In the genomic region with DNA sequence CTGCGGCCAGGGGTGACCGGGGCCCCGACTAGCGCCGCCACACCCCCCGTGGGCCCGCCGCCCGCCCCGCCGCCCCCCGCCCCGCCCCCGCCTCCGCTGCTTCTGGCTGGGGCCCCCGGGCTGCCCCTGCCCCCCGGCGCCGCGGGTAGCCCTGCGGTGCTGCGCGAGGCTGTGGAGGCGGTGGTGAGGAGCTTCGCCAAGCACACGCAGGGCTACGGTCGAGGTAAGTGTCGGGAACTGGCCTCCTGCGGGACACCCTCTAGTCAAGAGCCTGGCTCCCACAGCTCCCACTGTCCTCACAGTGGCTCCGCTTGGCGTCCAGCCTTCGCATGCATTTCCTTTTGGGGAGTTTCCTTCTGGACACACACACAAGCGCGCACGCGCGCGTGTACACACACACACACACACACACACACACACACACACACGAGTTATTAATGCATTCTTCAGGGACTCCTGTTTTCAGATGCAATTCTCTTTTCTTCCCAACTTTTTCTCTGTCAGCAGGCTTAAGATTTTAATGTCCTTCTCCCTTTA, we compare ENCODE assay signal across 8 mouse cellular contexts. TPM values are rescaled to one million over a fixed set of nuclear protein-coding genes. Genes with fewer than 3 reads are reported as not detected.
A peak's percentile ranks its signal among the peaks of the same experiment; 100 is the strongest.
DNase-seq lines count a peak whose midpoint lies in the region; ATAC-seq and TF ChIP-seq lines count a peak whose summit lies in the region.
"Had no signal": no experiment of that assay in that cellular context is flagged by ENCODE, and none has a peak within 500 bp of the region (broad histone marks: within the 10 kb centered on the region; RNA-seq: fewer than 3 reads in every experiment).

No protein-coding gene starts in this region.

- DNase-seq in NIH3T3 (ENCODE audit: low read depth), result peak; percentile 93
- peak; percentile 88 for DNase-seq in brain, embryonic 14.5 days (ENCODE audit: low read depth)
- DNase-seq in forebrain, postnatal 0 days, result peak; percentile 82
- peak; percentile 74 for DNase-seq in hindbrain, embryonic 11.5 days (ENCODE audit: low spot score)
- DNase-seq in layer of hippocampus, postnatal 36 days, result peak; percentile 61 to 63

- H3K27me3 ChIP-seq in forebrain, postnatal 0 days (ENCODE audit: insufficient read depth, low read length), result no peaks in the 10 kb centered on the region
- peaks cover 9% of the 10 kb centered on the region; the same call in 1 of the 2 replicates for H3K27me3 ChIP-seq in hindbrain, embryonic 11.5 days (ENCODE audit: control insufficient read depth, insufficient read depth, low read length)
- no peaks in the 10 kb centered on the region for H3K27me3 ChIP-seq in stomach, embryonic 14.5 days (ENCODE audit: control insufficient read depth, insufficient read depth, low read length)

- peak overlapping the region; percentile 81 for H3K9ac ChIP-seq in forebrain, postnatal 0 days
- H3K9ac ChIP-seq in hindbrain, embryonic 11.5 days (ENCODE audit: low read depth, low read length), result peak overlapping the region; percentile 78
- H3K9ac ChIP-seq in stomach, embryonic 14.5 days (replicated peaks; ENCODE audit: low read depth, low read length), result peak overlapping the region; percentile 88

- peak; percentile 24; the same call in 1 of the 2 replicates for TF ChIP-seq POLR2A in brain, embryonic 14.5 days (IDR thresholded peaks at IDR 0.05; ENCODE audit: borderline replicate concordance, extremely low read depth, insufficient read depth, insufficient read length, poor library complexity, severe bottlenecking)

- peaks cover 29% of the 10 kb centered on the region for H3K4me1 ChIP-seq in forebrain, postnatal 0 days (ENCODE audit: insufficient read depth)
- peaks cover 18% of the 10 kb centered on the region for H3K4me1 ChIP-seq in hindbrain, embryonic 11.5 days (replicated peaks; ENCODE audit: control insufficient read depth, insufficient read depth, low read length)
- H3K4me1 ChIP-seq in stomach, embryonic 14.5 days (ENCODE audit: control insufficient read depth, insufficient read depth, low read length), result peaks cover 32% of the 10 kb centered on the region; the same call in 1 of the 2 replicates

- H3K79me2 ChIP-seq in macrophage (ENCODE audit: inconsistent target), result no peaks in the 10 kb centered on the region

- H3K4me3 ChIP-seq in forebrain, postnatal 0 days (ENCODE audit: low read depth, low read length), result peak overlapping the region; percentile 81
- H3K4me3 ChIP-seq in hindbrain, embryonic 11.5 days (ENCODE audit: low read depth, low read length), result peak overlapping the region; percentile 87
- H3K4me3 ChIP-seq in macrophage (ENCODE audit: inconsistent target), result peak overlapping the region; percentile 30
- H3K4me3 ChIP-seq in stomach, embryonic 14.5 days (ENCODE audit: low read depth, low read length), result peak overlapping the region; percentile 54

- ATAC-seq in forebrain, postnatal 0 days, result peak; percentile 34
- ATAC-seq in hindbrain, embryonic 11.5 days (ENCODE audit: low FRiP score), result peak; percentile 66
- ATAC-seq in stomach, embryonic 14.5 days (ENCODE audit: insufficient number of reproducible peaks, insufficient read depth, low FRiP score, low read depth), result peak; percentile 60

- H3K27ac ChIP-seq in forebrain, postnatal 0 days (ENCODE audit: low read depth, low read length), result peak overlapping the region; percentile 92
- peak overlapping the region; percentile 97 for H3K27ac ChIP-seq in hindbrain, embryonic 11.5 days (ENCODE audit: low read depth, low read length)
- H3K27ac ChIP-seq in macrophage, result no peak overlapping the region
- peak overlapping the region; percentile 96 for H3K27ac ChIP-seq in stomach, embryonic 14.5 days (ENCODE audit: low read length)

- peak overlapping the region; percentile 70 for H3K4me2 ChIP-seq in forebrain, postnatal 0 days (ENCODE audit: low read depth)
- H3K4me2 ChIP-seq in hindbrain, embryonic 11.5 days (replicated peaks; ENCODE audit: low read depth, low read length), result peak overlapping the region; percentile 61
- peak overlapping the region; percentile 60 for H3K4me2 ChIP-seq in stomach, embryonic 14.5 days (replicated peaks; ENCODE audit: low read depth, low read length)

- peaks cover 3% of the 10 kb centered on the region; the same call in 1 of the 2 replicates for H3K36me3 ChIP-seq in forebrain, postnatal 0 days (ENCODE audit: insufficient read depth)
- no peaks in the 10 kb centered on the region for H3K36me3 ChIP-seq in hindbrain, embryonic 11.5 days (ENCODE audit: control insufficient read depth, insufficient read depth, low read length)
- H3K36me3 ChIP-seq in macrophage (ENCODE audit: inconsistent target), result no peaks in the 10 kb centered on the region
- H3K36me3 ChIP-seq in stomach, embryonic 14.5 days (ENCODE audit: control insufficient read depth, insufficient read depth, low read length), result no peaks in the 10 kb centered on the region; the same call in 1 of the 2 replicates

- WGBS in forebrain, postnatal 0 days, result 1% methylated on average over 28 of the region's 40 CpGs
- WGBS in hindbrain, embryonic 11.5 days, result under 1% methylated on average over 28 of the region's 40 CpGs
- WGBS in macrophage (ENCODE audit: missing documents), result 2% methylated on average over 18 of the region's 40 CpGs
- WGBS in stomach, embryonic 14.5 days, result 2% methylated on average over 31 of the region's 40 CpGs

- no peaks in the 10 kb centered on the region for H3K9me3 ChIP-seq in forebrain, postnatal 0 days (ENCODE audit: low read length)
- no peaks in the 10 kb centered on the region for H3K9me3 ChIP-seq in hindbrain, embryonic 11.5 days (ENCODE audit: control insufficient read depth, low read length)
- H3K9me3 ChIP-seq in stomach, embryonic 14.5 days (ENCODE audit: control insufficient read depth, low read depth, low read length), result no peaks in the 10 kb centered on the region

- no peak for TF ChIP-seq CTCF in brain, embryonic 14.5 days (IDR thresholded peaks at IDR 0.05; ENCODE audit: borderline replicate concordance, extremely low read depth, insufficient read depth, insufficient read length)
- TF ChIP-seq CTCF in forebrain, postnatal 0 days (IDR thresholded peaks at IDR 0.05; ENCODE audit: low read depth), result no peak

RNA-seq across cellular contexts. Expression of a gene that starts 0.4 kb away (rescaled TPM):
- polyA plus RNA-seq in brain, embryonic 14.5 days (2012; rRNA removed), result 86.8 and 88.9 TPM in 2 replicates
- total RNA-seq in forebrain, postnatal 0 days (2014; rRNA removed), result 53.5 and 59.9 TPM in 2 replicates
- polyA plus RNA-seq in forebrain, postnatal 0 days (2015; fragmentation: Nextera tagmentation; extraction: Ambion mirVana), result 3.5 and 3.7 TPM in 2 replicates
- polyA plus RNA-seq in hindbrain, embryonic 11.5 days (2014; fragmentation: Nextera tagmentation; extraction: Ambion mirVana), result 7.1 and 7.8 TPM in 2 replicates
- total RNA-seq in layer of hippocampus, postnatal 36 days (2021), result 10 to 100 TPM; 29.9 to 30.5 TPM
- 10 to 100 TPM in 3 of 26 experiments, 1 to 10 TPM in 21, under 1 TPM in 2; 0.50 to 15.7 (median 3.9) TPM for total RNA-seq in macrophage (2018; cell fraction: chromatin; rRNA removed)
- 10 to 100 TPM in 7 of 26 experiments, 1 to 10 TPM in 19; 4.2 to 11.2 (median 7.2) TPM for total RNA-seq in macrophage (2018; cell fraction: cytosol; rRNA removed)
- total RNA-seq in macrophage (2018; cell fraction: nucleus; rRNA removed), result 10 to 100 TPM in 2 of 26 experiments, 1 to 10 TPM in 24; 2.0 to 12.9 (median 4.6) TPM
- polyA plus RNA-seq in macrophage (2018), result 7.5 to 9.5 TPM (median 8.3 TPM) in 3 replicates
- polyA plus RNA-seq in stomach, embryonic 14.5 days (2014; fragmentation: Nextera tagmentation; extraction: Ambion mirVana), result 10.6 TPM in 2 replicates

RNA-seq across cellular contexts. Expression of a gene that starts 4.9 kb away (rescaled TPM):
- 9.5 and 12.4 TPM in 2 replicates for polyA plus RNA-seq in brain, embryonic 14.5 days (2012; rRNA removed)
- 17.7 and 19.3 TPM in 2 replicates for total RNA-seq in forebrain, postnatal 0 days (2014; rRNA removed)
- polyA plus RNA-seq in forebrain, postnatal 0 days (2015; fragmentation: Nextera tagmentation; extraction: Ambion mirVana), result 17.6 and 19.2 TPM in 2 replicates
- polyA plus RNA-seq in hindbrain, embryonic 11.5 days (2014; fragmentation: Nextera tagmentation; extraction: Ambion mirVana), result 2.0 and 2.4 TPM in 2 replicates
- 10 to 100 TPM; 49.9 to 51.5 TPM for total RNA-seq in layer of hippocampus, postnatal 36 days (2021)
- total RNA-seq in macrophage (2018; cell fraction: chromatin; rRNA removed), result under 1 TPM in 1 of 26 experiments, not detected in 25; 0.32 TPM
- total RNA-seq in macrophage (2018; cell fraction: cytosol; rRNA removed), result under 1 TPM in 10 of 26 experiments, not detected in 16; 0.03 to 0.22 (median 0.09) TPM
- total RNA-seq in macrophage (2018; cell fraction: nucleus; rRNA removed), result under 1 TPM in 2 of 26 experiments, not detected in 24; 0.29 to 0.31 TPM
- 0.07 to 0.15 TPM in 2 of 3 replicates, not detected in the other for polyA plus RNA-seq in macrophage (2018)
- polyA plus RNA-seq in stomach, embryonic 14.5 days (2014; fragmentation: Nextera tagmentation; extraction: Ambion mirVana), result 2.9 and 3.4 TPM in 2 replicates

RNA-seq across cellular contexts. Expression of a gene that starts 7.3 kb away (rescaled TPM):
- polyA plus RNA-seq in brain, embryonic 14.5 days (2012; rRNA removed), result 30.1 and 39.1 TPM in 2 replicates
- 25.7 and 31.8 TPM in 2 replicates for total RNA-seq in forebrain, postnatal 0 days (2014; rRNA removed)
- polyA plus RNA-seq in forebrain, postnatal 0 days (2015; fragmentation: Nextera tagmentation; extraction: Ambion mirVana), result 27.8 and 35.9 TPM in 2 replicates
- 15.4 and 16.6 TPM in 2 replicates for polyA plus RNA-seq in hindbrain, embryonic 11.5 days (2014; fragmentation: Nextera tagmentation; extraction: Ambion mirVana)
- total RNA-seq in layer of hippocampus, postnatal 36 days (2021), result 10 to 100 TPM; 32.4 to 34.2 TPM
- 100 to 1,000 TPM in 4 of 26 experiments, 10 to 100 TPM in 22; 12.2 to 172 (median 71.1) TPM for total RNA-seq in macrophage (2018; cell fraction: chromatin; rRNA removed)
- 10 to 100 TPM; 19.2 to 53.8 (median 30.2) TPM for total RNA-seq in macrophage (2018; cell fraction: cytosol; rRNA removed)
- 10 to 100 TPM; 16.6 to 93.9 (median 44.1) TPM for total RNA-seq in macrophage (2018; cell fraction: nucleus; rRNA removed)
- polyA plus RNA-seq in macrophage (2018), result 31.8 to 127 TPM (median 41.1 TPM) in 3 replicates
- 21.5 and 29.5 TPM in 2 replicates for polyA plus RNA-seq in stomach, embryonic 14.5 days (2014; fragmentation: Nextera tagmentation; extraction: Ambion mirVana)

RNA-seq across cellular contexts. Expression of a gene that starts 24.5 kb away (rescaled TPM):
- not detected in 2 replicates for polyA plus RNA-seq in brain, embryonic 14.5 days (2012; rRNA removed)
- not detected in 2 replicates for total RNA-seq in forebrain, postnatal 0 days (2014; rRNA removed)
- polyA plus RNA-seq in forebrain, postnatal 0 days (2015; fragmentation: Nextera tagmentation; extraction: Ambion mirVana), result not detected in 2 replicates
- polyA plus RNA-seq in hindbrain, embryonic 11.5 days (2014; fragmentation: Nextera tagmentation; extraction: Ambion mirVana), result 0.46 and 0.70 TPM in 2 replicates
- total RNA-seq in layer of hippocampus, postnatal 36 days (2021), result not detected
- not detected for total RNA-seq in macrophage (2018; cell fraction: chromatin; rRNA removed)
- under 1 TPM in 8 of 26 experiments, not detected in 18; 0.19 to 0.52 (median 0.36) TPM for total RNA-seq in macrophage (2018; cell fraction: cytosol; rRNA removed)
- not detected for total RNA-seq in macrophage (2018; cell fraction: nucleus; rRNA removed)
- not detected in 3 replicates for polyA plus RNA-seq in macrophage (2018)
- 0.69 and 1.9 TPM in 2 replicates for polyA plus RNA-seq in stomach, embryonic 14.5 days (2014; fragmentation: Nextera tagmentation; extraction: Ambion mirVana)
- total RNA-seq: left cerebral cortex, postnatal 10 days had no signal

RNA-seq across cellular contexts. Expression of a gene that starts 28.4 kb away (rescaled TPM):
- polyA plus RNA-seq in brain, embryonic 14.5 days (2012; rRNA removed), result 42.9 and 57.2 TPM in 2 replicates
- total RNA-seq in forebrain, postnatal 0 days (2014; rRNA removed), result 29.2 and 38.5 TPM in 2 replicates
- 110 and 120 TPM in 2 replicates for polyA plus RNA-seq in forebrain, postnatal 0 days (2015; fragmentation: Nextera tagmentation; extraction: Ambion mirVana)
- 172 and 178 TPM in 2 replicates for polyA plus RNA-seq in hindbrain, embryonic 11.5 days (2014; fragmentation: Nextera tagmentation; extraction: Ambion mirVana)
- 10 to 100 TPM; 50.8 to 58.4 TPM for total RNA-seq in layer of hippocampus, postnatal 36 days (2021)
- total RNA-seq in macrophage (2018; cell fraction: chromatin; rRNA removed), result 10 to 100 TPM; 18.1 to 54.0 (median 37.5) TPM
- 10 to 100 TPM; 27.5 to 47.8 (median 37.7) TPM for total RNA-seq in macrophage (2018; cell fraction: cytosol; rRNA removed)
- 10 to 100 TPM; 18.8 to 46.3 (median 32.6) TPM for total RNA-seq in macrophage (2018; cell fraction: nucleus; rRNA removed)
- 28.6 to 43.9 TPM (median 42.7 TPM) in 3 replicates for polyA plus RNA-seq in macrophage (2018)
- polyA plus RNA-seq in stomach, embryonic 14.5 days (2014; fragmentation: Nextera tagmentation; extraction: Ambion mirVana), result 144 and 147 TPM in 2 replicates

Comparison
In these comparisons a context has a peak if more than half of its experiments do, and no peak if none do; other contexts are left out.
1. H3K4me3 ChIP-seq: peak in every context shown above with its lines; median percentile 87 in hindbrain, embryonic 11.5 days; 81 in forebrain, postnatal 0 days; 54 in stomach, embryonic 14.5 days; 30 in macrophage.